Comparison of ENCODE assay signal across 8 mouse cellular contexts in genomic region chr11:60953803-60954202, GRCm38 (mm10). TPM values are rescaled to one million over a fixed set of nuclear protein-coding genes. Genes with fewer than 3 reads are reported as not detected.
A peak's percentile ranks its signal among the peaks of the same experiment; 100 is the strongest.
DNase-seq lines count a peak whose midpoint lies in the region; ATAC-seq lines count a peak whose summit lies in the region.

No protein-coding gene starts in this region.

- H3K27ac ChIP-seq in embryonic facial prominence, embryonic 12.5 days: no peak overlapping the region
- no peak overlapping the region for H3K27ac ChIP-seq in limb, embryonic 10.5 days
- no peak overlapping the region for H3K27ac ChIP-seq in midbrain, embryonic 13.5 days

- no peak overlapping the region for H3K9ac ChIP-seq in embryonic facial prominence, embryonic 12.5 days
- H3K9ac ChIP-seq in midbrain, embryonic 13.5 days (replicated peaks): 0 out of 2 replicates have a peak overlapping the region, but pooled peaks have one; percentile 14

- H3K27me3 ChIP-seq in embryonic facial prominence, embryonic 12.5 days: no peaks in the 10 kb centered on the region
- H3K27me3 ChIP-seq in limb, embryonic 10.5 days (ENCODE audit: low read depth, poor library complexity, severe bottlenecking): no peaks in the 10 kb centered on the region
- no peaks in the 10 kb centered on the region; the same call in 1 of the 2 replicates for H3K27me3 ChIP-seq in midbrain, embryonic 13.5 days

- 5% methylated on average over 15 of the region's 15 CpGs for WGBS in embryonic facial prominence, embryonic 12.5 days
- 11% methylated on average over 15 of the region's 15 CpGs for WGBS in limb, embryonic 10.5 days
- WGBS in midbrain, embryonic 13.5 days: 9% methylated on average over 15 of the region's 15 CpGs

- H3K36me3 ChIP-seq in embryonic facial prominence, embryonic 12.5 days: peaks cover 33% of the 10 kb centered on the region
- H3K36me3 ChIP-seq in limb, embryonic 10.5 days: peaks cover 44% of the 10 kb centered on the region
- H3K36me3 ChIP-seq in midbrain, embryonic 13.5 days: peaks cover 41% of the 10 kb centered on the region

- no peak overlapping the region for H3K4me3 ChIP-seq in embryonic facial prominence, embryonic 12.5 days
- no peak overlapping the region for H3K4me3 ChIP-seq in limb, embryonic 10.5 days
- no peak overlapping the region for H3K4me3 ChIP-seq in midbrain, embryonic 13.5 days (replicated peaks)

- DNase-seq in adrenal gland, postnatal 36 days: peak; percentile 90 to 93
- peak; percentile 89 for DNase-seq in heart, adult 18-20 months
- peak; percentile 88 for DNase-seq in kidney, adult 18-20 months
- peak; percentile 93 for DNase-seq in limb, embryonic 10.5 days (ENCODE audit: low spot score)
- DNase-seq in spleen, adult 12 weeks (ENCODE audit: low spot score): peak; percentile 64

- peaks cover 8% of the 10 kb centered on the region; the same call in 1 of the 2 replicates for H3K4me1 ChIP-seq in embryonic facial prominence, embryonic 12.5 days
- H3K4me1 ChIP-seq in limb, embryonic 10.5 days: peaks cover 13% of the 10 kb centered on the region
- H3K4me1 ChIP-seq in midbrain, embryonic 13.5 days (replicated peaks): peaks cover 7% of the 10 kb centered on the region

- peak; percentile 95 for ATAC-seq in embryonic facial prominence, embryonic 12.5 days (ENCODE audit: insufficient number of reproducible peaks, insufficient read depth, low FRiP score, low TSS enrichment)
- ATAC-seq in midbrain, embryonic 13.5 days: peak; percentile 96
- ATAC-seq in inflammation-experienced regulatory T-cells, adult 6 months: no peak

- no peaks in the 10 kb centered on the region for H3K9me3 ChIP-seq in embryonic facial prominence, embryonic 12.5 days
- H3K9me3 ChIP-seq in limb, embryonic 10.5 days (replicated peaks): no peaks in the 10 kb centered on the region
- H3K9me3 ChIP-seq in midbrain, embryonic 13.5 days: no peaks in the 10 kb centered on the region

- H3K4me2 ChIP-seq in embryonic facial prominence, embryonic 12.5 days (replicated peaks): peak overlapping the region; percentile 18; the same call in 1 of the 2 replicates
- H3K4me2 ChIP-seq in midbrain, embryonic 13.5 days (replicated peaks): peak overlapping the region; percentile 41

RNA-seq across cellular contexts. Expression of gene Map2k3, which starts 22.0 kb away (rescaled TPM):
- 100 to 1,000 TPM in 1 of 2 experiments, 10 to 100 TPM in 1; 86.9 to 151 TPM for total RNA-seq in adrenal gland, postnatal 36 days (2021)
- polyA plus RNA-seq in embryonic facial prominence, embryonic 12.5 days (2016; fragmentation: Nextera tagmentation; extraction: Ambion mirVana): 89.4 and 92.9 TPM in 2 replicates
- 10 to 100 TPM; 70.9 to 73.4 TPM for total RNA-seq in heart, adult 18-20 months (2021)
- 78.3 and 93.3 TPM in 2 replicates for polyA plus RNA-seq in limb, embryonic 10.5 days (2016; fragmentation: Nextera tagmentation; extraction: Ambion mirVana)
- 28.2 and 29.8 TPM in 2 replicates for polyA plus RNA-seq in midbrain, embryonic 13.5 days (2015; fragmentation: Nextera tagmentation; extraction: Ambion mirVana)
- polyA plus RNA-seq in inflammation-experienced regulatory T-cells, adult 6 months (2017; shearing (Covaris generic)): 100 to 1,000 TPM in 1 of 3 experiments, 10 to 100 TPM in 2; 46.2 to 121 (median 54.2) TPM

RNA-seq across cellular contexts. Expression of gene Natd1, which starts 39.3 kb away (rescaled TPM):
- 10 to 100 TPM; 19.5 to 26.3 TPM for total RNA-seq in adrenal gland, postnatal 36 days (2021)
- 20.0 and 20.4 TPM in 2 replicates for polyA plus RNA-seq in embryonic facial prominence, embryonic 12.5 days (2016; fragmentation: Nextera tagmentation; extraction: Ambion mirVana)
- 10 to 100 TPM in 1 of 2 experiments, 1 to 10 TPM in 1; 9.9 to 12.4 TPM for total RNA-seq in heart, adult 18-20 months (2021)
- polyA plus RNA-seq in limb, embryonic 10.5 days (2016; fragmentation: Nextera tagmentation; extraction: Ambion mirVana): 14.2 and 17.0 TPM in 2 replicates
- polyA plus RNA-seq in midbrain, embryonic 13.5 days (2015; fragmentation: Nextera tagmentation; extraction: Ambion mirVana): 30.0 and 31.8 TPM in 2 replicates
- 1 to 10 TPM; 5.4 to 6.7 (median 6.4) TPM for polyA plus RNA-seq in inflammation-experienced regulatory T-cells, adult 6 months (2017; shearing (Covaris generic))
